Mouse (Mus musculus) thymus, adult 2 months (tissue): ENCODE results near the gene Spint3.

Source experiments
- CTCF ChIP-seq: fragments of 200-500 bp; IDR thresholded peaks from 2 replicates; pipeline ENCODE4 v1.5.1; 2012; ENCODE audit warnings: mild to moderate bottlenecking, control low read depth, low read length, moderate library complexity, borderline replicate concordance; ENCODE audit not compliant: control insufficient read depth, poor library complexity, insufficient read depth; ENCODE audit errors: extremely low read depth
- POLR2A ChIP-seq: fragments of 200-500 bp; IDR thresholded peaks from 2 replicates; pipeline ENCODE4 v1.6.1; 2012; ENCODE audit warnings: mild to moderate bottlenecking, low read length, control low read depth, moderate library complexity; ENCODE audit not compliant: control insufficient read depth, poor library complexity, insufficient read depth; ENCODE audit errors: extremely low read depth

- TF ChIP-seq POLR2A (no peak), CTCF (no peak)
Measured at GRCm38 (mm10) chr2:164615386-164615785, 42.1 kb upstream of the Spint3 start.
